Comparison of ENCODE assay signal across 30 mouse cellular contexts in the genomic region with DNA sequence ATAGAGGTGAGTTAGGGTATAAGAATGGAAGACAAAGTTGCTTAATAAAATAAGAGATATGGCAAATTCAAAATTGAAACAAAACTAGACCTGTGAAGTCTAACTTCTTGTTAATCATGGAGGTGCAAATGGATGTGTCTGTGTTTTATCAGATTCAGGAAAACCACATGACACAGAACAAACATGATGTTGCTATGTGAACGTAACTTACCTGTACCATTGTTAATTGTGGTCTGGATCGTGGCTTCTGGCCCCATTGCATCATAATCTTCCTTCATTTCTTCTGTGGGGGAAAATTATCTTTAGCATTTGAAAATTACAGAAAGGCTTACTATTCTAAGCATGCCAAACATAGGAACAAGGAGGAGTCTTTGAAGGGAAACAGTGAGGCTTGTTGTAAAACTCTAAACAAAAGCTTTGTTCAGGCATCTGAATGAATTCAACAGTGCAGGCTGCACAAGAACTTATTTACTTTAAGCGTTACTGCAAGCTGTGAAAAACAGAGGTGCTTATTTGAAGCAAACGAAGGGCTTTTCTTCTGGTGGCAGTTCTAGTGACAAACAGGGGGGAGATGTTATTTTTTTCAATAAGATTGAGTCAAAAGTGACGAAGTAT.
DNase-seq lines count a peak whose midpoint lies in the region; ATAC-seq and TF ChIP-seq lines count a peak whose summit lies in the region.
"Had no signal": no experiment of that assay in that cellular context is flagged by ENCODE, and none has a peak within 500 bp of the region (broad histone marks: within the 10 kb centered on the region; RNA-seq: fewer than 3 reads in every experiment).

No protein-coding gene starts in this region.

- H3K27ac ChIP-seq in forebrain, postnatal 0 days (ENCODE audit: low read depth, low read length): 0 out of 2 replicates have a peak overlapping the region, but pooled peaks have one; percentile 24
- no peak overlapping the region for H3K27ac ChIP-seq in forebrain, embryonic 13.5 days
- H3K27ac ChIP-seq in liver, embryonic 13.5 days: 0 out of 2 replicates have a peak overlapping the region, but pooled peaks have one; percentile 3
- H3K27ac ChIP-seq: embryonic facial prominence, embryonic 12.5 days; forebrain, embryonic 10.5 days; heart, adult 2 months; hindbrain, embryonic 13.5 days; liver, embryonic 14.5 days; neural tube, embryonic 12.5 days had no signal

- H3K27me3 ChIP-seq in forebrain, postnatal 0 days (ENCODE audit: insufficient read depth, low read length): no peaks in the 10 kb centered on the region
- H3K27me3 ChIP-seq in forebrain, embryonic 13.5 days: no peaks in the 10 kb centered on the region
- H3K27me3 ChIP-seq in liver, embryonic 13.5 days: no peaks in the 10 kb centered on the region
- H3K27me3 ChIP-seq: CH12.LX; embryonic facial prominence, embryonic 12.5 days; heart, embryonic 12.5 days; hindbrain, embryonic 13.5 days; neural tube, embryonic 12.5 days; Patski had no signal

- no peaks in the 10 kb centered on the region for H3K9me3 ChIP-seq in forebrain, postnatal 0 days (ENCODE audit: low read length)
- no peaks in the 10 kb centered on the region for H3K9me3 ChIP-seq in forebrain, embryonic 13.5 days (replicated peaks)
- no peaks in the 10 kb centered on the region for H3K9me3 ChIP-seq in liver, embryonic 13.5 days (replicated peaks)
- H3K9me3 ChIP-seq: embryonic facial prominence, embryonic 12.5 days; forebrain, embryonic 10.5 days; heart, embryonic 12.5 days; hindbrain, embryonic 13.5 days; neural tube, embryonic 12.5 days had no signal

- WGBS in forebrain, postnatal 0 days: 37% methylated on average over 5 of the region's 5 CpGs
- 44% methylated on average over 5 of the region's 5 CpGs for whole genome bisulfite sequencing in forebrain, embryonic 13.5 days
- WGBS in liver, embryonic 13.5 days (ENCODE audit: insufficient replicate concordance): 69% methylated on average over 5 of the region's 5 CpGs

- no peak for DNase-seq in forebrain, postnatal 0 days
- DNase-seq in liver, embryonic 13.5 days: no peak
- no peak for DNase-seq in liver
- no peak for DNase-seq in cerebellum, postnatal 36 days
- DNase-seq in spleen, adult 12 weeks (ENCODE audit: low spot score): no peak
- DNase-seq: adrenal gland, postnatal 36 days; cerebellum, adult 8-10 months; cerebellum, postnatal 25 days; embryo, embryonic 11 days; heart, adult 2 months; heart, postnatal 4 days; kidney, postnatal 14 days; left cerebral cortex, postnatal 4 days; lung, embryonic 14.5 days; lung, postnatal 14 days; right cerebral cortex, postnatal 4 days; thymus, postnatal 4 days had no signal

- TF ChIP-seq CTCF in forebrain, postnatal 0 days (IDR thresholded peaks at IDR 0.05; ENCODE audit: low read depth): no peak

- no peak overlapping the region for H3K4me3 ChIP-seq in forebrain, postnatal 0 days (ENCODE audit: low read depth, low read length)
- no peak overlapping the region for H3K4me3 ChIP-seq in forebrain, embryonic 13.5 days
- H3K4me3 ChIP-seq in liver, embryonic 13.5 days (replicated peaks): no peak overlapping the region
- H3K4me3 ChIP-seq: embryonic facial prominence, embryonic 12.5 days; forebrain, embryonic 10.5 days; heart, adult 2 months; heart, embryonic 12.5 days; hindbrain, embryonic 13.5 days; neural tube, embryonic 12.5 days had no signal

- no peak for ATAC-seq in forebrain, postnatal 0 days
- ATAC-seq in forebrain, embryonic 13.5 days: no peak
- ATAC-seq in liver, embryonic 13.5 days (ENCODE audit: low read depth): no peak
- peak; percentile 30; the same call in 1 of the 2 replicates for ATAC-seq in megakaryocyte, adult 5-6 weeks (ENCODE audit: poor library complexity, severe bottlenecking)
- ATAC-seq: intestine, postnatal 0 days; midbrain, embryonic 16.5 days; Patski had no signal

- no peak overlapping the region for H3K4me2 ChIP-seq in forebrain, postnatal 0 days (ENCODE audit: low read depth)
- no peak overlapping the region for H3K4me2 ChIP-seq in forebrain, embryonic 13.5 days
- no peak overlapping the region for H3K4me2 ChIP-seq in liver, embryonic 13.5 days
- H3K4me2 ChIP-seq: embryonic facial prominence, embryonic 12.5 days; heart, embryonic 12.5 days; hindbrain, embryonic 13.5 days; lung, embryonic 14.5 days; midbrain, embryonic 11.5 days; neural tube, embryonic 12.5 days had no signal

- H3K9ac ChIP-seq in forebrain, postnatal 0 days: no peak overlapping the region
- H3K9ac ChIP-seq in forebrain, embryonic 13.5 days: no peak overlapping the region
- no peak overlapping the region for H3K9ac ChIP-seq in liver, embryonic 13.5 days
- H3K9ac ChIP-seq: embryonic facial prominence, embryonic 12.5 days; heart, embryonic 12.5 days; hindbrain, embryonic 13.5 days; liver, embryonic 14.5 days; lung, embryonic 14.5 days; neural tube, embryonic 12.5 days had no signal

- peaks cover 12% of the 10 kb centered on the region for H3K36me3 ChIP-seq in forebrain, postnatal 0 days (ENCODE audit: insufficient read depth)
- H3K36me3 ChIP-seq in forebrain, embryonic 13.5 days (ENCODE audit: poor library complexity, severe bottlenecking): peaks cover 31% of the 10 kb centered on the region
- H3K36me3 ChIP-seq in liver, embryonic 13.5 days: peaks cover 37% of the 10 kb centered on the region

- H3K4me1 ChIP-seq in forebrain, postnatal 0 days (ENCODE audit: insufficient read depth): no peaks in the 10 kb centered on the region
- peaks cover 8% of the 10 kb centered on the region for H3K4me1 ChIP-seq in forebrain, embryonic 13.5 days
- peaks cover 11% of the 10 kb centered on the region; the same call in 1 of the 2 replicates for H3K4me1 ChIP-seq in liver, embryonic 13.5 days (replicated peaks)
- H3K4me1 ChIP-seq: neural tube, embryonic 12.5 days had no signal
